Mouse (Mus musculus) embryonic facial prominence, embryonic 15.5 days (tissue): ENCODE results near the gene Apon. TPM values are rescaled to one million over a fixed set of nuclear protein-coding genes. Genes with fewer than 3 reads are reported as not detected.
A peak's percentile ranks its signal among the peaks of the same experiment; 100 is the strongest.
"Not testable (repeated sequence)": the region's sequence is repeated elsewhere in the genome, so short reads cannot be mapped to it uniquely, and the experiment has no call there.

Experiments
- ATAC-seq: fragments of 200-750 bp; cut with Nextera tagmentation; 2 replicates; pipeline ENCODE4 v1.8.0; 2017; ENCODE audit warnings: low read depth, moderate TSS enrichment; ENCODE audit not compliant: insufficient number of reproducible peaks, low FRiP score, low TSS enrichment
- H3K27ac ChIP-seq: fragments of 300-500 bp; sonication (generic); replicated peaks from 2 replicates; pipeline ENCODE4 v1.5.1; 2015; ENCODE audit warnings: mild to moderate bottlenecking, inconsistent platforms
- H3K27me3 ChIP-seq: fragments of 300-500 bp; sonication (generic); 2 replicates; pipeline ENCODE4 v1.6.1; 2015; ENCODE audit warnings: inconsistent platforms
- H3K36me3 ChIP-seq: fragments of 300-500 bp; sonication (generic); 2 replicates; pipeline ENCODE4 v1.6.1; 2015; ENCODE audit warnings: mild to moderate bottlenecking, inconsistent platforms
- H3K4me1 ChIP-seq: fragments of 300-500 bp; sonication (generic); 2 replicates; pipeline ENCODE4 v1.6.1; 2015; ENCODE audit warnings: inconsistent platforms
- H3K4me2 ChIP-seq: fragments of 300-500 bp; sonication (generic); replicated peaks from 2 replicates; pipeline ENCODE4 v1.6.1; 2015; ENCODE audit warnings: mild to moderate bottlenecking, inconsistent platforms
- H3K4me3 ChIP-seq: fragments of 300-500 bp; sonication (generic); replicated peaks from 2 replicates; pipeline ENCODE4 v1.5.1; 2015; ENCODE audit warnings: mild to moderate bottlenecking, inconsistent platforms
- H3K9ac ChIP-seq: fragments of 300-500 bp; sonication (generic); 2 replicates; pipeline ENCODE4 v1.6.1; 2015; ENCODE audit warnings: inconsistent platforms
- H3K9me3 ChIP-seq: fragments of 300-500 bp; sonication (generic); replicated peaks from 2 replicates; pipeline ENCODE4 v1.6.1; 2016; ENCODE audit warnings: inconsistent platforms
- WGBS: fragments of 180-500 bp; shearing (Covaris S2); methylation state at CpG from one replicate; pipeline ENCODE4 v1.1.7; 2015; 5-methylcytosine and 5-hydroxymethylcytosine counted together
- polyA plus RNA-seq: library from polyadenylated mRNA; unstranded; fragments of >200 nt; fragmentation: Nextera tagmentation; extraction: Ambion mirVana; gene quantifications from 2 replicates; pipeline ENCODE4 v1.2.1, GENCODE M21; 2015

The Apon gene
- polyA plus RNA-seq, 1 experiment from 2014 or later: 0.27 TPM

DNA sequence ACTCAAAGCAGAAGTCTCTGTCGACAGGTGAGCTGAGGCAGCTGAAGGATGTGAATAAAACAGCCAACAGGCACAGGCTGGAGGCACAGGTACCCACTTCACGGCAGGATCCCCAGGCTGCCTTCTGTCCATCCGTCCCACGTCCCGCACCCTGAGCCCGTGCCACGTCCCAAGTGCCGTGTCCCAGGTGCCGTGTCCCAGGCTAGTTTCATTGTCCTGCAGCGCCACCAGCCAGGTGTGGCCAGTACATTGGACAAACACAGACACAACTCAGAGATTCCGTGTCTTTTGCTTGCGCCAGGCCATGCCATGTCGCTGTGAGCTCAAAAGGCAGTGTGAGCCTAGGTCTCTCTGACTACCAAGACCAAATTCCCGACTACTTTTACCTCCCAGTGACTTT, 27.8 kb downstream of the Apon start:
- H3K27me3 ChIP-seq: no peaks in the 10 kb centered on the region
- no peaks in the 10 kb centered on the region for H3K9me3 ChIP-seq
- H3K4me1 ChIP-seq: no peaks in the 10 kb centered on the region
- peaks cover 73% of the 10 kb centered on the region for H3K36me3 ChIP-seq
- 92% methylated on average over 14 of the region's 14 CpGs for WGBS
- H3K27ac ChIP-seq: no peak overlapping the region
- H3K4me2 ChIP-seq: no peak overlapping the region
- H3K4me3 ChIP-seq: no peak overlapping the region
- no peak overlapping the region for H3K9ac ChIP-seq
- ATAC-seq: no peak

DNA sequence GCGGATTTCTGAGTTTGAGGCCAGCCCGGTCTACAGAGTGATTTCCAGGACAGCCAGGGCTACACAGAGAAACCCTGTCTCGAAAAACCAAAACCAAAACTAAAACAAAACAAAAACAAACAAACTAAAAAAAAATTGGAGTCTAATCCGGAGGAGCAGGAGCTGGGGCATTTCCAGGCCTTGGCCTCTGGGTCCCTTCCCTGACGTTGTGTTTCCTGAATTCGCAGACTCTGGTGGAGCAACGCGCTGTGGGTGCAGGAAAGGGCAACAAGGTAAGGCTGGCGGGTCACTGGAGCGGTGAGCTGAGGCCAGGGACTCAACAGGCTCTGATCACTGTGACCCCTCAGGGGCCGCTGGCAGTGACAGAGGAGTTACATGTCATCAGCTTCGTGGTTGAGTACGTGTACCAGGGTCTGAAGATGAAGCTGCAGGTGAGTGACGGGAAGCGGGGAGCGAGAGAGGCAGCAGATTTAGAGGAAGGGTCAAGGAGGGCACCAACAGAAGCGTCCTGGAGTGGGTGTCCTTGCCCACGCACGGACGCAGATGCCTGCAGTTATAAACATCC, 29.1 kb downstream of the Apon start:
- no peaks in the 10 kb centered on the region for H3K9me3 ChIP-seq
- 86% methylated on average over 20 of the region's 20 CpGs for WGBS
- no peak overlapping the region for H3K27ac ChIP-seq
- H3K27me3 ChIP-seq: no peaks in the 10 kb centered on the region
- no peak overlapping the region for H3K4me2 ChIP-seq
- no peak overlapping the region for H3K4me3 ChIP-seq
- H3K4me1 ChIP-seq: no peaks in the 10 kb centered on the region
- H3K36me3 ChIP-seq: peaks cover 72% of the 10 kb centered on the region
- H3K9ac ChIP-seq: no peak overlapping the region
- no peak for ATAC-seq

DNA sequence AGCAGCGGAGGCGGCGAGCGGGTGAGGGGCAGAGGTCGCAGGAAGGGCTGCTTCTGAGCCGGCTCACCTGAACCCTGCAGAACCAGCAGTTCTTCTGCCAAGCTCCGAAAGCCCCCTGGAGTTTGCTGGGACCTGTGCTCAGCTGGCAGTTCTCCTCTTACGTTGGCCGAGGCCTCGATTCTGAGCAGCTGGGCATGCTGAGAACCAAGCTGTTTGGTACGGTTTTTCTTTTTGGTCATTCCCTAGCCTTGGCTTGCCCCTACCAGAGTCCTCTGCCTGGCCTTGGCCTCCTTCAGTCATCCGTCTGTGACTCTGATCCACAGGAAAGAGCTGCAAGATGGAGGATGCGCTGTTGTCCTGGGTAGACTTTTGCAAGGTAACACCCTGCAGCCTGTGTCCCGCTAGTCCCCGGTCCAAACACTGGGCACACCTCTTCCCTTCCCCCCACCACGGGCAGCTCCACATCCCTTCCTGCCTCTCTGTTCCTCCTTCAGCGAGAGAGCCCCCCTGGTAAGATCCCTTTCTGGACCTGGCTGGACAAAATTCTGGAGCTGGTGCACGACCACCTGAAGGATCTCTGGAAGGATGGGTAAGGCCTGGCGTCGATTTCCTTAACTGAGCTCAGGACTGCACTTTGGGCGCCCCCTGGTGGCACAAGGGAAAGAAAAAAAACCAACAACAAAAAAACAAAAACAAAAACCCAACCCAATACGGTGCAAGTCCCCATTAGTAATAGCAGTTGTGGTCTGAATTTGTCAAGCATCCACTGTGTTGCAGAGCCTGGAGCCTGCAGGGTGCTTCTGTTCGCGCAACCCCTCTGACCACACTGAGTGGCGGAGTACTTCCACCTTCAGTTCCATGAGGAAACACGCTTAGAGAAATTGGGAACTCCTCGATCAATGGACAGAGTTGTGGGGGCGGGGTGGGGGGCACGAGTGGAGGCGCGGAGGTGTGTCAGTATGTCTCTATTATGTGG, 30.0 kb downstream of the Apon start:
- H3K9me3 ChIP-seq: no peaks in the 10 kb centered on the region
- H3K27ac ChIP-seq: no peak overlapping the region
- no peak overlapping the region for H3K9ac ChIP-seq
- WGBS: 60% methylated on average over 31 of the region's 31 CpGs
- no peaks in the 10 kb centered on the region for H3K4me1 ChIP-seq
- H3K36me3 ChIP-seq: peaks cover 73% of the 10 kb centered on the region
- no peaks in the 10 kb centered on the region for H3K27me3 ChIP-seq
- no peak overlapping the region for H3K4me2 ChIP-seq
- H3K4me3 ChIP-seq: no peak overlapping the region
- no peak for ATAC-seq

DNA sequence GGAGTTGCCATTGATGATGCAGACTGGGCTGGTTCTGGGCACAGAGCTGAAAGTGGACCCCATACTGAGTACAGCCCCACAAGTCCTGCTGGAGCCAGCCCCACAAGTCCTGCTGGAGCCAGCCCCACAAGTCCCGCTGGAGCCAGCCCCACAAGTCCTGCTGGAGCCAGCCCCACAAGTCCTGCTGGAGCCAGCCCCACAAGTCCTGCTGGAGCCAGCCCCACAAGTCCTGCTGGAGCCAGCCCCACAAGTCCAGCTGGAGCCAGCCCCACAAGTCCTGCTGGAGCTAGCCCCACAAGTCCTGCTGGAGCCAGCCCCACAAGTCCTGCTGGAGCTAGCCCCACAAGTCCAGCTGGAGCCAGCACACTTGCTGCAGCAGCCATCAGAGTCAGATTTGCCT, 36.7 kb downstream of the Apon start:
- not testable (repeated sequence) for H3K27me3 ChIP-seq, H3K4me2 ChIP-seq, H3K27ac ChIP-seq, H3K4me3 ChIP-seq, ATAC-seq, H3K9ac ChIP-seq, H3K9me3 ChIP-seq, H3K4me1 ChIP-seq
- 75% methylated on average over 1 of the region's 1 CpGs for WGBS
- peaks cover 44% of the 10 kb centered on the region; the same call in 1 of the 2 replicates for H3K36me3 ChIP-seq

DNA sequence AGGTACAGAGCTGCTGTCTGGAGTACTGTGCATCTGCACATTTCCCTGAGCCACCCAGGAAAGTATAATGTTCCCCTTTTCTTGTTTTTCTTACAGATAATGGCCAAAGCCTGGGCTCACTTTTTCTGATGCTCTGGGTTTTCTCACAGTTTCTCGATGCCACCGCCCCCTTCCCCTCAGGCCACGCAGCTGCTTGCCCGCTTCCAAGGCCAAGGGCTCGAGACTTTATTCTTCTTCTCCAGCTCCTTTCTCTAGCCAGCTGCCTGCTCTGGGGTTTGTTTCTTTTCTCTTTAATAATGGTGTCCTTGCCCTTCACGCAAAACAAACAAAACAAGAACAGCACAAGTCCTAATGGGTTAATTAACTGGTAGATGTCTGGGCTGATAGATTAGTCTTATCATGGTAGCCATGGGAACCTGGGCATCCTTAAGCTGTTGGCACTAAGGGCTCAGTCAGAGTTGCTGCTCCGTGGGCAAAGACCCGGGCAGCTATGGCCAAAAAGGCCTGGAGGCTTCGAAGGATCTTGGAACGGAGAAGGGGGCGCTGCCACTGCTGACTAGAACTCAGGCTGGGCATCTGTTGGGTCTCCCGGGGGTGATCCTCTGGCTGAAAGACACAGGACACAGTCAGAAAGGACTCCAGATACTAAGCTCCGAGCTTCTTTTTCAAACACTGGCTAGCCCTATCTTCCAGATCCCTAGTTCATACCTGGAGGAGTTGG, 42.6 kb downstream of the Apon start:
- Histone ChIP-seq H3K9me3 (no peaks in the 10 kb centered on the region), H3K4me3 (no peak overlapping the region), H3K27me3 (no peaks in the 10 kb centered on the region), H3K9ac (no peak overlapping the region), H3K4me1 (no peaks in the 10 kb centered on the region), H3K27ac (no peak overlapping the region), H3K4me2 (no peak overlapping the region), H3K36me3 (peaks cover 13% of the 10 kb centered on the region; the same call in 1 of the 2 replicates)
- ATAC-seq: no peak
- WGBS: 78% methylated on average over 13 of the region's 13 CpGs

DNA sequence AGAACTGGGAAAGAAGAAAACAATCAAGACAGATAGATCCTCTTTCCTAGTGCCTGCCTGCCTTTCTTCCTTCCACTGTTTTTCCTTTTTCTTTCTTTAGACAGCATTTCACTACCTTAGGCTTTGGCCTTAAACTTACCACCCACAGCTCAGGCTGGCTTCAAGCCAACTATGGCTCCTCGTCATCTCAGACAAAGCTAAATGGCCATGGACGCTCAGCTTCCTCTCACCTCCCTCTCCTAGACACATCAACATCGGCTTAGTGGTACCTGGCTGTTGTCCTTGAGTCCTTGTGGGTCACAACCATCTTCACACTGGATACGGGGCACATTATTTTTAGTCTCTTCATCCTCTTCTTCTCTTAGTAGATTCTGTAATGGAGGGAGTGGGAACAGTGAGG, 43.3 kb downstream of the Apon start:
- H3K4me2 ChIP-seq: no peak overlapping the region
- no peaks in the 10 kb centered on the region for H3K9me3 ChIP-seq
- no peak for ATAC-seq
- WGBS: 77% methylated on average over 4 of the region's 4 CpGs
- H3K9ac ChIP-seq: no peak overlapping the region
- H3K36me3 ChIP-seq: peaks cover 6% of the 10 kb centered on the region; the same call in 1 of the 2 replicates
- H3K27me3 ChIP-seq: no peaks in the 10 kb centered on the region
- no peak overlapping the region for H3K4me3 ChIP-seq
- H3K4me1 ChIP-seq: peaks cover 2% of the 10 kb centered on the region
- H3K27ac ChIP-seq: no peak overlapping the region

DNA sequence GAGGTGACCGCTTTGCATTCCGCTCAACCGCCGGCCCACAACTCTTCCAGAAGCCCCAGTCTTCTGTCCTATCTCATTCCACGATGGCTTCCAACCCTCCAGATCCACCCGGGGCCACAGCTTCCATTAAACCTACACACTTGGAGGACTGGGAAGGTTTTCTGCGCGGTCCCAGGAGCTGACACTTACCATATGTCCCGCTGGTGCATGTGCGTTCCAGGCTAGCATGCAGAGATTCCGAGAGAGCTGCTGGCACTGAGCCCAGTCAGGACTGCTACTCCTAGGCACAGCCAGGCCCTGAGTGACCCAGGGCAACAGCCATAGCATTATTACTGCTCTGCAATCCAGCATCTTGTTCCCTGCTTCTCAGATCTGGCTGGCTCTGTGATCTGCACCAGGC, 43.7 kb downstream of the Apon start:
- ATAC-seq: no peak
- H3K27me3 ChIP-seq: no peaks in the 10 kb centered on the region
- 63% methylated on average over 11 of the region's 11 CpGs for WGBS
- peaks cover 6% of the 10 kb centered on the region for H3K4me1 ChIP-seq
- H3K36me3 ChIP-seq: peaks cover 2% of the 10 kb centered on the region; the same call in 1 of the 2 replicates
- H3K4me2 ChIP-seq: no peak overlapping the region
- H3K27ac ChIP-seq: no peak overlapping the region
- no peaks in the 10 kb centered on the region for H3K9me3 ChIP-seq
- no peak overlapping the region for H3K4me3 ChIP-seq
- no peak overlapping the region for H3K9ac ChIP-seq

DNA sequence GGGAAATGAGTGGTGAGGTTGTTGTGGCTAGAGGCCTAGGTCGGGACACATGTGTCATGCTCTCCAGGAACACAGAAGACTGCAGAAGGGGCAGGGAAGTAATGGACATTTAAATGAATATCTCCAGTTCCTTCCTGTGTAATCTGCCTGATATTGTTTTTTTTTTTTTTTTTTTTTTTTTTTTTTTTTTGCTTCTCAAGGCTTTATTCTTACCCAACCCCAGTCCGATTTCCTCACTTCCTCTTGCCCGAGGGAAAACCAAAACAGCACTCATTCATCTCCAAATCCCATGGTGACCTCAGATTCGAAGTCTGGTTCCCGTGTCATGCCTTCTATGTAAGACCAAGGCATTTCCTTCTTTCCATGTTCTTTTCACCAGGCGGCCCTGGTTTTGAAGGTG, 44.3 kb downstream of the Apon start:
- no peaks in the 10 kb centered on the region for H3K27me3 ChIP-seq
- H3K27ac ChIP-seq: no peak overlapping the region
- H3K4me1 ChIP-seq: peaks cover 7% of the 10 kb centered on the region
- no peak overlapping the region for H3K4me3 ChIP-seq
- no peaks in the 10 kb centered on the region for H3K36me3 ChIP-seq
- H3K9me3 ChIP-seq: no peaks in the 10 kb centered on the region
- ATAC-seq: no peak
- H3K4me2 ChIP-seq: no peak overlapping the region
- H3K9ac ChIP-seq: no peak overlapping the region
- WGBS: 50% methylated on average over 6 of the region's 6 CpGs

DNA sequence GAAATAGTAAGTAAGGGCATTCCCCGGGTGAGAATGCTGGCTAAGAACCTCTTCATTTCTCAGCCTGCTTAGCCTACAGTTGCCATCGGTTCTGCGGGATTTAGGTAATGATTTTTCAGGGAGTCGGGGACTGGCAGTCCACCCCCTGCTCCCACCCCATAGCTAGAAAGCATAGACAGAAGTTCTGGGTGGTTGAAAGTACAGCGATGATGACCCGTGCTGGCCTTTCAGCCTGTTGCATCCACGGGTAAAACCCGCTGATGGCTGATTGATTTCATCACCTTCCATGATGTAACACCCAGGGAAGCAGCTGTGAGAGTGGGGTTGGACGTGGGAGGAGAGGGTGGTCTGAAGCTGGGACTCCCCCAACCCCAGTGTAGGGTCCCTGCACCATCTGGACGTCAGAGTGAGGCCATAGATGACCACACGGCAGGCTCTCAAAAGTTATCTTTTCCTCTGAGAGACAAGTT, 44.8 kb downstream of the Apon start, which contains the start of gene Il23a:
TSS of gene Il23a (minus strand) at position 51 of the 470 bp plus-strand sequence.
- Histone ChIP-seq H3K9ac (no peak within 1 kb of the TSS), H3K9me3 (no peaks in the 10 kb centered on the region), H3K36me3 (no peaks in the 10 kb centered on the region), H3K4me2 (no peak within 1 kb of the TSS), H3K4me3 (no peak within 1 kb of the TSS), H3K27me3 (no peaks in the 10 kb centered on the region), H3K4me1 (peaks cover 8% of the 10 kb centered on the region), H3K27ac (no peak within 1 kb of the TSS)
- WGBS: 78% methylated on average over 11 of the region's 11 CpGs
- ATAC-seq: no peak

DNA sequence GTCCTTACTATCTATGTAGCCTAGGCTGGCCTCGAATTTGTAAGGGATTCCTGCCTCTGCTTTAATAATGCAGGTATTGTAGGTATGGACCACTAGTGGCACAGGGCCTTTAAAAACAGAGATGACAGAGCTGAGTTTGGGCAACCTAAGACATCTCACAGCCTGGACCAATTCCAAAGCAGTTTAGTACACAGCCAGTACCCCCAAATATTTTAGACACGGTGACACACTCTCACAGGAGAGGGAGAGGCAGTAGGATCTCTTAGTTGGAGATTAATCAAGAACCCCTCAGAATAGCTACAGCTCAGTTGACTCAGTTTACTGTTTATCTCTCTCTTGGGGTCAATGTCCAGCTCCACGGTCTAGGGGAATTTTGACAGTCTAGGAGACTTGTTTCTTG, 48.5 kb downstream of the Apon start:
- Histone ChIP-seq H3K36me3 (no peaks in the 10 kb centered on the region), H3K4me1 (peaks cover 16% of the 10 kb centered on the region), H3K4me2 (peak overlapping the region; percentile 63), H3K27me3 (no peaks in the 10 kb centered on the region), H3K4me3 (peak overlapping the region; percentile 60), H3K27ac (peak overlapping the region; percentile 96), H3K9me3 (no peaks in the 10 kb centered on the region), H3K9ac (peak overlapping the region; percentile 70)
- no peak for ATAC-seq
- 28% methylated on average over 3 of the region's 3 CpGs for WGBS

DNA sequence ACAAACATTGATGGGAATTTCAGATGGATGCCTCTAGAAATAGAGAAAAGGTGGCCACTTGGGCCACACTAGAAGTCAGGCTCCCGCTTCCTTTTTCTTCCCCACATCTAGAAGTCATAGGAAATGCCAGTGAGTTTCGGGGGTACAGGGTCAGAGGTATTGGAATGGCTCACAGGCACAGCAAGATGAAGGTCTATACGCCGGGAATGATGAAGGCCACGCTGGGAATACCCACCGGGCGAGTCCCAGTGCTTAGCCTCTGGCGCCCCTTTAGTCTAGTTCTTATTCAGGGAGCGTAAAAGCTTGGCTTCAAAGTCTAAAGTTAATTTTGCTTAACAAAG, 48.9 kb downstream of the Apon start:
- H3K4me2 ChIP-seq: peak overlapping the region; percentile 63
- H3K36me3 ChIP-seq: no peaks in the 10 kb centered on the region
- H3K4me3 ChIP-seq: peak overlapping the region; percentile 60
- peaks cover 16% of the 10 kb centered on the region for H3K4me1 ChIP-seq
- ATAC-seq: no peak; the same call in 1 of the 2 replicates
- no peaks in the 10 kb centered on the region for H3K9me3 ChIP-seq
- peak overlapping the region; percentile 96 for H3K27ac ChIP-seq
- H3K27me3 ChIP-seq: no peaks in the 10 kb centered on the region
- H3K9ac ChIP-seq: peak overlapping the region; percentile 70
- WGBS: under 1% methylated on average over 9 of the region's 9 CpGs
